Mouse (Mus musculus): ENCODE measurements around the gene Gm13539. TPM values are rescaled to one million over a fixed set of nuclear protein-coding genes. Genes with fewer than 3 reads are reported as not detected.

Gene Gm13539
- polyA plus RNA-seq, 1 experiment from 2014 or later: not detected

Other genes with a start within 250 kb of the Gm13539 start
- gene Traf2, start 235.3 kb upstream of the Gm13539 start, polyA plus RNA-seq (2014; fragmentation: Nextera tagmentation; extraction: Ambion mirVana): 30.0 and 33.9 TPM in 2 replicates
- gene Edf1, start 224.4 kb upstream of the Gm13539 start, polyA plus RNA-seq (2014; fragmentation: Nextera tagmentation; extraction: Ambion mirVana): 312 and 318 TPM in 2 replicates
- gene Mamdc4, start 207.4 kb upstream of the Gm13539 start, polyA plus RNA-seq (2014; fragmentation: Nextera tagmentation; extraction: Ambion mirVana): 1.4 and 1.7 TPM in 2 replicates
- 148 and 160 TPM in 2 replicates for gene Phpt1, start 207.0 kb upstream of the Gm13539 start, polyA plus RNA-seq (2014; fragmentation: Nextera tagmentation; extraction: Ambion mirVana)
- 0.40 and 1.4 TPM in 2 replicates for gene Ajm1, start 200.5 kb upstream of the Gm13539 start, polyA plus RNA-seq (2014; fragmentation: Nextera tagmentation; extraction: Ambion mirVana)
- gene Rabl6, start 173.7 kb upstream of the Gm13539 start, polyA plus RNA-seq (2014; fragmentation: Nextera tagmentation; extraction: Ambion mirVana): 64.4 and 71.9 TPM in 2 replicates
- gene Ccdc183, start 164.6 kb upstream of the Gm13539 start, polyA plus RNA-seq (2014; fragmentation: Nextera tagmentation; extraction: Ambion mirVana): 0.33 and 0.41 TPM in 2 replicates
- gene Tmem141, start 160.3 kb upstream of the Gm13539 start, polyA plus RNA-seq (2014; fragmentation: Nextera tagmentation; extraction: Ambion mirVana): 22.9 and 33.0 TPM in 2 replicates
- 2.8 and 4.9 TPM in 2 replicates for gene Fcna, start 154.2 kb upstream of the Gm13539 start, polyA plus RNA-seq (2014; fragmentation: Nextera tagmentation; extraction: Ambion mirVana)
- not detected in 2 replicates for gene Lcn8, start 129.1 kb upstream of the Gm13539 start, polyA plus RNA-seq (2014; fragmentation: Nextera tagmentation; extraction: Ambion mirVana)
- not detected in 2 replicates for gene Lcn5, start 124.3 kb upstream of the Gm13539 start, polyA plus RNA-seq (2014; fragmentation: Nextera tagmentation; extraction: Ambion mirVana)
- not detected in 2 replicates for gene Lcn6, start 105.5 kb upstream of the Gm13539 start, polyA plus RNA-seq (2014; fragmentation: Nextera tagmentation; extraction: Ambion mirVana)
- not detected in 2 replicates for gene Lcn10, start 99.5 kb upstream of the Gm13539 start, polyA plus RNA-seq (2014; fragmentation: Nextera tagmentation; extraction: Ambion mirVana)
- gene Obp2a, start 82.2 kb upstream of the Gm13539 start, polyA plus RNA-seq (2014; fragmentation: Nextera tagmentation; extraction: Ambion mirVana): not detected in 2 replicates
- 82.5 and 82.9 TPM in 2 replicates for gene Bmyc, start 75.5 kb upstream of the Gm13539 start, polyA plus RNA-seq (2014; fragmentation: Nextera tagmentation; extraction: Ambion mirVana)
- gene Obp2b, start 45.2 kb upstream of the Gm13539 start, polyA plus RNA-seq (2014; fragmentation: Nextera tagmentation; extraction: Ambion mirVana): not detected in 2 replicates
- gene Lcn3, start 16.7 kb upstream of the Gm13539 start, polyA plus RNA-seq (2014; fragmentation: Nextera tagmentation; extraction: Ambion mirVana): not detected in 2 replicates
- gene Lcn11, start 5.2 kb upstream of the Gm13539 start, polyA plus RNA-seq (2014; fragmentation: Nextera tagmentation; extraction: Ambion mirVana): not detected in 2 replicates
- gene Glt6d1, start 33.6 kb downstream of the Gm13539 start, polyA plus RNA-seq (2014; fragmentation: Nextera tagmentation; extraction: Ambion mirVana): not detected in 2 replicates
- gene Lcn9, start 40.9 kb downstream of the Gm13539 start, polyA plus RNA-seq (2014; fragmentation: Nextera tagmentation; extraction: Ambion mirVana): not detected in 2 replicates
- not detected in 2 replicates for gene Sohlh1, start 65.0 kb downstream of the Gm13539 start, polyA plus RNA-seq (2014; fragmentation: Nextera tagmentation; extraction: Ambion mirVana)
- 0.47 and 0.83 TPM in 2 replicates for gene Kcnt1, start 81.5 kb downstream of the Gm13539 start, polyA plus RNA-seq (2014; fragmentation: Nextera tagmentation; extraction: Ambion mirVana)
- gene Camsap1, start 201.0 kb downstream of the Gm13539 start, polyA plus RNA-seq (2014; fragmentation: Nextera tagmentation; extraction: Ambion mirVana): 17.6 and 30.6 TPM in 2 replicates
- 104 and 110 TPM in 2 replicates for gene Ubac1, start 239.5 kb downstream of the Gm13539 start, polyA plus RNA-seq (2014; fragmentation: Nextera tagmentation; extraction: Ambion mirVana)